Mouse (Mus musculus): ENCODE results near the gene Mboat2.

Mboat2 gene

GRCm38 (mm10) chr12:24863762-24864161 is 33.1 kb downstream of the Mboat2 start:
- no peak for DNase-seq

GRCm38 (mm10) chr12:24866645-24867044 is 36.0 kb downstream of the Mboat2 start:
- no peak for DNase-seq

GRCm38 (mm10) chr12:24868694-24869093 is 38.0 kb downstream of the Mboat2 start:
- DNase-seq = no peak

- no peak for DNase-seq
These were observed 38.6 kb downstream of the Mboat2 start for GRCm38 (mm10) chr12:24869231-24869630.

- DNase-seq = no peak
These were observed 40.2 kb downstream of the Mboat2 start for GRCm38 (mm10) chr12:24870901-24871300.

- DNase-seq = no peak
These were observed 41.6 kb downstream of the Mboat2 start for GRCm38 (mm10) chr12:24872264-24872663.

GRCm38 (mm10) chr12:24872689-24873088 is 42.0 kb downstream of the Mboat2 start:
- DNase-seq = no peak

GRCm38 (mm10) chr12:24875908-24876307 is 45.2 kb downstream of the Mboat2 start:
- no peak for DNase-seq

GRCm38 (mm10) chr12:24877231-24877630 is 46.6 kb downstream of the Mboat2 start:
- no peak for DNase-seq

- no peak for DNase-seq
These were observed 47.4 kb downstream of the Mboat2 start for GRCm38 (mm10) chr12:24878090-24878489.

- no peak for DNase-seq
These were observed 48.2 kb downstream of the Mboat2 start for GRCm38 (mm10) chr12:24878735-24879362.

- no peak for DNase-seq
These were observed 48.9 kb downstream of the Mboat2 start for GRCm38 (mm10) chr12:24879613-24880029.

- DNase-seq = no peak
These were observed 52.6 kb downstream of the Mboat2 start for GRCm38 (mm10) chr12:24883279-24883678.

GRCm38 (mm10) chr12:24886800-24887199 is 56.1 kb downstream of the Mboat2 start:
- DNase-seq = no peak

GRCm38 (mm10) chr12:24889371-24890051 is 58.8 kb downstream of the Mboat2 start:
- no peak for DNase-seq

GRCm38 (mm10) chr12:24890158-24890557 is 59.5 kb downstream of the Mboat2 start:
- no peak for DNase-seq

- no peak for DNase-seq
These were observed 60.2 kb downstream of the Mboat2 start for GRCm38 (mm10) chr12:24890684-24891459.

- DNase-seq = no peak
These were observed 61.9 kb downstream of the Mboat2 start for GRCm38 (mm10) chr12:24892536-24892935.

GRCm38 (mm10) chr12:24893777-24894468 is 63.2 kb downstream of the Mboat2 start:
- DNase-seq = peak; percentile 85

GRCm38 (mm10) chr12:24895352-24895751 is 64.7 kb downstream of the Mboat2 start:
- no peak for DNase-seq

GRCm38 (mm10) chr12:24897354-24897753 is 66.7 kb downstream of the Mboat2 start:
- DNase-seq = no peak

GRCm38 (mm10) chr12:24898226-24898625 is 67.5 kb downstream of the Mboat2 start:
- no peak for DNase-seq

- no peak for DNase-seq
These were observed 69.0 kb downstream of the Mboat2 start for GRCm38 (mm10) chr12:24899636-24900035.
